Mouse (Mus musculus): Measurements from ENCODE around the gene Kif14.
A peak's percentile ranks its signal among the peaks of the same experiment; 100 is the strongest.

Kif14 gene

DNA sequence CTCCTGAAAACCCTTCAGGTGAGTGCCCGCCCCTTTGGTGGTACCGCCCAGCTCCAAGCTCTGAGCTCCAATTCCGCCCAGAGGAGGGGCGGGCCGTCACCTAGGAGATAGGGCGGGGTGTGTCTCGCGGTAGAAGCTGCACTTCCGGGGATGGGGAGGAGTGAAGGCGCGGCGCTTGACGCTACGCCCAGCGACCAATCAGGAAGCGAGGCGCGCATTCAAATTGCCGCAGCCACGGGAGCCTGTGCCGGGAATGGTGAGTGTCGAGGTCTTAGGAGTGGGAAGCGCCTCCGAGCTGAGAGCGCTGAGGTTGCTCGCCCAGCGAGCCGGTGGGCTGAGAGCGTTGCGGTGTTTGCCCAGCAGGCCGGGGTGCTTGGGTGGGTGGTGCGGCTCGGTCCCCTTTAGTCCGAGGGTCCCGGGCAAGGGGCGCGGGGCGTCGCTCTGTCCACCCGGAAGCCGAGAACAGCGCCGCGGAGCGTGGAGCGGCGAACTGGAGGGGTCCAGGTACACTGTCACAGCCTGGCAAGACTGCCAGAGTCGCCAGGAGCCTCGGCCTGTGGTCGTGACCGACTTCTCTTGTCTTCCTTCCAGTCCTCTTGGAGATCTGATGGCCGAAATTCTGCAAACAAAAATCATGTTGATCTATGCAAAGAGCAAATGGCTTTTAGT is at the start of gene Kif14:
Kif14 (plus strand) TSS at position 201 of the 669 bp plus-strand sequence.
- peak; percentile 81 for DNase-seq

DNA sequence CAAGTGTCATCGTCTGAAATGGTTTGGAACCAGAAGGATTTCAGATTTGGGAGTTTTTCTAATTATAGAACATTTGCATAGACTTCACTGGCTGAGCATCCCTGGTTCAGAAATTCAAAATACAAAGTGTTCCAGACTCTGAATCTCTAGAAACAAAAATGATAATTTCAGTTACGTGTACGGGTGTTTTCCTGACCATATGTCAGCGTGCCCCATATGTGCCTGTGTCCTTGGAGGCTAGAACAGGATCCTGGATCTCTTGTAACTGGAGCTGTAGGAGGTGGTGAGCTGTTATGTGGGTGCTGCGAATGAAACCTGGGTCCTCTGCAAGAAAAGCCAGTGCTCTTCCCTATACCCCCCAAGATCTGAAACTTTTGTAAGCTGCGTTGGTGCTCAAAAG is 47.8 kb upstream of the Kif14 start:
- no peak for DNase-seq

DNA sequence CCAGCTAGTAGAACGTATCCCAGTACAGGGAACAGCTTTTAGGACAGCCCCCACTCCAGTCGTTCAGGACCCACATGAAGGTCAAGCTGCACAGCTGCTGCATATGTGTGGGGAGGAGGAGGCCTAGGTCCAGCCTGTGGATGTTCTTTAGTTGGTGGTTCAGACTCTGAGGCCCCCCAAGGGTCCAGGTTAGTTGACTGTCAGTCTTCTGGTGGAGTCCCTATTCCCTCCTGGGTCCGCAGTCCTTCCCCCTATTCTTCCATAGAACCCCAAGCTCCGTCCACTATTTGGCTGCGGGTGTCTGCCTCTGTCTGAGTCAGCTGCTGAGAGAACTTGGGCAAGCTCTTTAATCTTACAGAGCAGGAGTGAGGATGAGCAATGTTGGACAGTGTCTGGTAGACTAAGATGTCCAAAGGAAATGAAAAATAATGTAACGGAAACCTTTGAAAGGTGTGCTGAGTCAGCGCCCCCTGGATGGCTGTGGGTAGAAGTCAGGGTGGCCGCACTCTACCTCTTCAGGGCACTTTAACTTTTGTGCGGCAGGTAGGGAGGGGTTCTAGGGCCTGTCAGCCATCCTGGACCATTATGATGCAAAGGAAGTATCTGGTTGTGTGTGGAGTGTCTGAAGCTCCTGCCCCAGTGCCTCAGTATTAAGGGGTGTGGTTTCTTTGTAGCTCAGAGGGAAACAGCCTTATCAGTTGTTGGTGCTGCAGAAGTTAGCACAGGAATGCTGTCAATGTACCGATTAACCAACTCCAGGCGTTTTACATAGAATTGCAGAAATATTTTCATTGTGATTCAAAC is 38.8 kb upstream of the Kif14 start:
- DNase-seq: no peak

DNA sequence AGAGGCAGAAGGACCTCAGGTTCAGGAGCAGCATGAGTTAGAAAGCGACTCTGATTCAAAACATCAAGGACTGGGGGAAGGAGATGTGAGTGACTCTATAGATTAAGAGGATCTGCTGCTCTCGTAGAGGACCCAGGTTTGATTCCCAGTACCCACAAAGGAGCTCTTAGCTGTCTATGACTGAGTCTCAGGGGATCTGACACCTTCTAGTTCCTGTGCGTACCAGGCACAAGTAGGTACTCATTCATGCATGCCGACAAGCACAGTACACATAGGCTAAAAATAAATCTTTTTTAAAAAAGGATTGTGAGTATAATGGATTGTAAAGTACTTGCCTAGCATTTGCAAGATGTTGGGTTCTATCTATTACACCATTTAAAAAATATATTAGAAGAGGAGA is 37.2 kb upstream of the Kif14 start:
- DNase-seq: no peak

DNA sequence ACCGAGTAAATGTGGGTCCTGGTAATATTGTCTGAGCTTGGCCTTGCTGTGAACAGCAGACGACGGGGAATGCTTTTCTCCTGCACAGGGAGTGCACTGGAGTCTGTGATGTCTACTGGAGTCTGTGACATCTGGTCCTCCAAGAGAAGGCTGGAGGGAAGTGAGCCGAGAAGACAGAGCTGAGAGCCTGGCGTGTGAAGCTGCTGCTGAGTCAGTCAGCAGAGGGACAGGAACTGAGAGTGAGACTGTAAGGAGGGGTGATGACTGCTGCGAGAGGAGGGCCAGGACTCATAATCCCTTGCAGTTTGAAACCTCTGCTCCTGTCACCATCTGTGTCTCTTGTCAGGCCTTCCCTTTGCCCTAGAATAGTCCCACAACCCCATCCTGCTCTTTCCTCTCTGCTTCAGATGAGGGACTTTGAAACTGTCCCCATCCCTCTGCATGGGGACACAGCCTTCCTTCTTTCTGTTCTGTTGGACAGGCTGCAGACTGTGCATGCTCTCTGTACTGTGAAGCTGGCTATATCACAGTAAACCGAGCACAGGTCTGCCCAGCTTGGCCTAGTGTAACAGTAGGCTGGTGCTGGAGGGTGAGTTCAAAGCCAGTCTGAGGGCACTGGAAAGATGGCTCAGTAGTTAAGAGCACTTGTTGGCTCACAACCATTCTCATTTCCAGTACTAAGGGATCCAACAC is 35.9 kb upstream of the Kif14 start:
- no peak for DNase-seq

DNA sequence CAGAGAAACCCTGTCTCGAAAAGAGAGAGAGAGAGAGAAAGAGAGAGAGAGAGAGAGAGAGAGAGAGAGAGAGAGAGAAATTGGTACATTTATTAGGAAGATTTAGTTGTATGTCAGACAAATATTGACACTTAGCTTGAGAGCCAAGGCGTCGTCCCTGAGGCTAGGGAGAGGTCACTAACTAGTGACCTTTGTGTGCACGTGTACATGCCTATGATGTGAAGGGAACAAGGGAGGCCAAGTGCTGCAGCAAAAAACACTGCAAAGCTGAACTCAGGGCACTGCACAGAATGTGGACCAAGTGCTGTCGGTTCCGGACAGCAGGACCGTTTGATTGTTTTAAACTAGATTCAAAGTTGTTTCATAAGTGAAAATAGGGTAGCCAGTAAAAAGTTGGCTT is 25.4 kb upstream of the Kif14 start:
- no peak for DNase-seq

DNA sequence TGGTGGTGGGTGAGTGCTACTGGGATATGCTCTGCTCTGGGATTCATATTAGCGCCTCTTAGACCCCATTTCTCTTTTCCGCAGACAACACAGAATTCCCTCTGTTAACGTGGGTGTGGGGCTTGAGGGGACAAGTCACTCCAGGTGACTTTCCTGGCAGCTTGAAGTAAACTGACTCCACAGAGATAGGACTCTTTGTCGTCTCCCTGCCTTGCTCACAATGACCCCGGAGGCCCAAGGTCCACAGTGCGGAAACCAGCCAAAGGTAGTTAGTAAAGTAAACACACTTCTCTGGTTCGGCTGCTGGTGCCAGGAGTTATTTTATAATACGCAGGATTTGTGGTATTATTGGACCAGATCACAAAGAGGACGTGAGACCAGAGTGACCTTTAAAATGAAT is 23.3 kb upstream of the Kif14 start:
- DNase-seq: no peak

DNA sequence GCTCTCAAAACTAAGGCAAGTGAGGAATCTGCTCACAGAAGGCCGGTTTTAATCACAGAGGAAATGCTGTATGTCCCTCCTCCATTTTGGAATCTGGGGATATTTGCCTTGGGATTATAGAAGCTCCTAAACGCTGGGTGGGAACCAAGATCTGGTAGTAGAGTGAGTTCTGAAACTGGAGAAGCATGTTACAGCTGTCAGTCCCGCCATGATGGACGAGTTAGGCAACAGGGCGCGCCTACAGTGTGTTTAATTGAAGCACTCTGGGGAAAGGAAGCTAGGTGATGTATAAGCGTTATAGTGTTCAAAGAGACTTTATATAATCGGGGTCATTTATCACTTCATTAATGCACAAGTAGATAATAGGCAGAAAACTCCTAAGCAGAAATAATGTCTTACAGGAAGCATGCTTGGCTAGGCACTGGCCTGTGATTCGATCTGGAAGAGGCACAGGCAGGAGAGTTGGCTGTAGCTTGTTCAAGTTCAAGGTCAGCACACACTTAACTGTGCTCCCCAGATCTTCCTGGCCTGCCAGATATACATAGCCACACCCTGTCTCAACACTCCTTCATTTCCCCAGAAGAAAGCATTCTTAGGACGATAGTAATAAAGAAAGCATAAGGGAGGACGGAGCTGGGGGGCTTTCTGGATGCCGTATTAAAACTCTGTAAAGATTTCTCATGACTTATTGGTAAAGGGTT is 21.4 kb upstream of the Kif14 start:
- DNase-seq: no peak

DNA sequence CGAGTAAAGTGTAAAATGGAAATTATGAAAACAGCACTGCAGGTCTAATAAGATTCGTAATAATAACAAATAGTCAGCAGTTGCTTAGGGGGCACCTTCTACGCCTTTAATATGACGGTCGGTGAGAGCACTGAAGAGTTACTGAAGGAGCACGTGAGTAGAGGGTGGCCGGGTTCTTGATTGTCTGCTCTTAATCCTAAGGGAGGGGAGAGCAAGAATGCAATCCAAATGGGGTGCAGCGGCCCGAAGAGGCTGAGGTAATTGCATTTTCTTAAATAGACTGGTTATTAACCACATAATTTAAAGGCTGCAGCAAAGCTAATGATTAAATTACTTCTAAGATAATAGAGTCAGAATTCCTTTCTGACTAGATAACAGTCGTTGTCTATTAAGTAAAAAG is 19.2 kb upstream of the Kif14 start:
- DNase-seq: no peak

DNA sequence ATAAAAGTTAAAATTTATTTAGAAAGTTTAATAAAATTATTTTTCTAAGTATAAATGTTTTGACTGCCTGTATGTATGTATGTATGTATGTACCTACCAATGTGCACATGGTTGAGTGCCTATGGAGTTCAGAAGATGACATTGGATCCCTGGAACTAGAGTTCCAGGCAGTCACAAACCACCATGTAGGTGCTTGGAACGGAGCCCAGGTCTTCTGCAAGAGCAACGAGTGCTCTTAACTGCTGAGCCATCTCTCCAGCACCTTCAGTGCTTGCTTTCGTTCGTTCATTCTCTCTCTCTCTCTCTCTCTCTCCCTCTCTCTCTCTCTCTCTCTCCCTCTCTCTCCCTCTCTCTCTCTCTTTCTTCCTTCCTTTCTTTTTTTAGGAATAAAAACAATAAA is 18.8 kb upstream of the Kif14 start:
- DNase-seq: no peak

DNA sequence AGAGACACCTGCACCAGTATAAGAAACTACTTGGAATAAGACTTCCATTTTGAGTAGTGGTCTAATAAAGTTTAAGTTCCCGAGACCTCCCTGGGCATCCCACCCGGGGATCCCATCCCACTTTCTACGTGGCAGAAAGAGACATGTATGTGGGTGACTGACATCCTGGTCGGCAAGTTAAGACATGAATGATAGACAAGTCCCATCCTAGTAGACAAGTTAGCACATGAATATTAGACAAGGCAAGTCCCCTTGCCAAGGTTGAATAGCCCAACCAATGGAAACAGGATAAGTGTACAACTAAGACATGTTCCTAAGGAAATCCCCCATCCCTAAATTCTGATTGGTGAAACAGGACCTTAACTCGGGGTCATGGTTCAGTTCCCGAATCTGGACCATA is 16.6 kb upstream of the Kif14 start:
- no peak for DNase-seq

DNA sequence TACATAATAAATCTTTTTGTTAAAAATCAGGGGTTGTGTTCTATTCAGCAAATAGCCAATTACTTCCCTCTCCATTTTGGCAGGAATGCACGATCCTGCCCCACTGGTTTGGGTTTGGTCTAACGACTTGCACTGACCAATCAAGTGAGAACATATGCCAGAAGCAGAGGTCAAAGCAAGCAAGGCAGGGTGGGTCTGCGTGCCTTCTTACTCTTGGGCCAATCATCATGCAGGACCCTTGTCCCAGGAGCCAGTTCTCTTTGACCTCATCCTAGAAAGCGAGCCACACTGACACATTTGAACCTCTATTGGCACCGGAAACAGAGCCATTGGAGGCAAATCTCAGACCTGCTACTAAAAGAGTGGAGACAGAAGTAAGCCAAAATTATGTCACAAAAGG is 15.9 kb upstream of the Kif14 start:
- DNase-seq: no peak

DNA sequence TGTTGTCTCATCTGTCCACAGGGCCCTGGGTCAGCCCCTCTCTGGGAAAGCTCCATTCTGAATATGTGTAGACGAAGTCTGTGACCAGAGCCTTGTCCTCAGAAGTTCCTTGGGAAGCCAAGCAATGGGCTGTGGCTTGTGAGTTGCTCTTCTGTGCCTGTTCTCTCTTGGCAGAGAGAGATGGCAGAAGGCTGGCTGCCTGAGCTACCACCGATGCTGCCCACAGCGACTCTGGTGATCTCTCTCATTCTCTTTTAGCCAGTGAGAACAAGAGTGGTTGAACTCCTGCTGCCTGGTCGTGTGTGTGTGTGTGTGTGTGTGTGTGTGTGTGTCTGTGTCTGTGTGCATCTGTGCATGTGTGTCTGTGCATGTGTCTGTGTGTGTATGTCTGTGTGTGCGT is 13.7 kb upstream of the Kif14 start:
- DNase-seq: no peak

DNA sequence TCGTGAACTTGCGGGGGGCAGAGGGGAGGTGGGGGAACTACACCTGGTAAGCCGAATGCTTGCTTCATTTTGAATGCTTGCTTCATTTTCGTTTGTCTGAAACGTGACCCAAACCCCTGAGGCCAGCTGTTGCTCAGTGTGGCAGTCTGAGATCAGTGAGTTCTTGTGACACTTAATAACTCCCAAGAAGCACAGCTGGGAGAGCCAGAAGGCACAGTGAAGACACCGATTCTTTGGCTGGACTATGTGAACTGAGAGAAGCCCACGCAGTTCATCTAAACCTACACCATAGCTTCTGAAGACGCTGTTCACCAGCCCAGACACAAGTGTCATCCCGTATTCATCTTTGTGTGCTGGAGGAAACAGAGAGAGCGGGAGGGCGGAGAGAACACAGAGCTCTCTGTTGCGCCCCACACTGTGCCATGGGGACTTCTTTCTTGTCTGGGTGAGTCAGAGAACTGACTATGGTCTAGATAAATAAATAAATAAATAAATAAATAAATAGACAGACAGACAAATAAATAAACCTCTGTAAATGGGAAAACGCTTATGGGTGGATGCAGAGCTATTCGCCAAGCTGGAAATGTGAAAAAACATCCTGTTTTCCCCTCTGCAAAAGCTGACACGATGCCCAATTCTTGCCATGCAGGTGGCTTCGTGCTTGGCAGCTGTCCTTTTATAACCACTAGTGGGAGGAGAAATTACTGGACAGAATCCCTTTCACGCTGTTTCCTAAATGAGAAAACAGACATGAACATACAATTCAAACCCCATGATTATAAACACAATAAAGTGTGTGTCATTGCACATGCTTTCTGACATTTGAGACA is 10.2 kb upstream of the Kif14 start:
- DNase-seq: peak; percentile 36

DNA sequence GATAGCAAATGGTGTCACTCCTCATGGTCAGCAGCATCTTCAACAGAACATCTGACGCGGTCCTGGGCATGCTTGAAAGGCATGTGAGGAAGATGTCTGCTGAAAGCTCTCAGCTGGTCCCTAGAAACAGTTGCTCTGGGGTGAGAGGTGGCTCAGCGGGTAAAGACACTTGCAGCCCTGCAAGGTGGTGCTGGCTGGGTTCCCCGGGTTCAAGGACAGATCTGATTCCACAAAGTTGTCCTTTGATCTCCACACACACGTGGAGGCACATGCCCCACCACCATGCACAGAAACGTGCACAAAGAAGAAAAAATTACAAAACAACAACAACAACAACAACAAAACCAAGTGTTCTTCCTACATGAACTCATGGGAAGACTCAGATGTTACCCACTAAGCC is 9.4 kb upstream of the Kif14 start:
- DNase-seq: no peak

DNA sequence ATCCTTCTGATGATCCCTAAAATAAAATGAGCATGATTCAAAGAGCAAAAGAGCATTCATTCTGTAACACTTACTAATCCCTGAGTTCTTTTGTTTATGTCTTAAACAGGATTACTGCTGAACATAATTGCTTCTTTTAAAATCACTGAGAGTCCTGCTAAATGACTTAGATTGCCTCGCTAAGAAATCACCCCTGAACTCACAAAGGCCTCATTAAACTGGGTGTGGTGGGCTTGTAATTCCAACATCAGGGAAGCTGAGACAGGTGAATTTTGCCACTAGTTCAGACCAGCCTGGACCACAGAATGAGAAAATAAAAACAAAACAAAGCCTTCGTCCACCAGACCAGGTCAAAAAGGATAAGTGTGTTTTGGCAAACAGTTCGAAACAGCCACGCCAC is 8.7 kb upstream of the Kif14 start:
- no peak for DNase-seq

DNA sequence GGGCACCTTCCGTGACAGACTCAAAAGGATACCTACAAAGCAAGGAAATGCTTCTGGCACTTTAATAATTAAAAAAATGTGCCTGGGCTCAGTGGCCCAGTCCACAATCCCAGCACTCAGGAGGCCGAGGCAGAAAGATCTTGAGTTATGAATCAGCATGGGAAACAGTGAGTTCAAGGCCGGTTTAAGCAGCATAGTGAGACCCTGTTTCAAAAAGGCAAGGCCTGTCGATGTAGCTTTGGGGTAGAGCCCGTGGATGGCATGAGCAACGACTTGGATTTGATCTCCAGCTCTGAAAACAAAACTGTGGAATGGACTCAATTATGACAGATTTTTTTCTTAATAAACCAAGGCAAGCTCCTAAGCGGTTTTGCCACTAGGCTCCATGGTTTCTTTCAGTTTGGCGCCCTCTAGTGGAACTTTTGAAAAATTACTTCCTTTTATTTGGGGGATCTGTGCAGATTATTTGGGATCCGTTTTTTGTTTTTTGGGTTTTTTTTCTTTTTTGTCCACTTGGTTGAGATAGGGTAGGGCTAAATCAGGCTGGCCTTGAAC is 7.4 kb upstream of the Kif14 start:
- DNase-seq: peak; percentile 48

DNA sequence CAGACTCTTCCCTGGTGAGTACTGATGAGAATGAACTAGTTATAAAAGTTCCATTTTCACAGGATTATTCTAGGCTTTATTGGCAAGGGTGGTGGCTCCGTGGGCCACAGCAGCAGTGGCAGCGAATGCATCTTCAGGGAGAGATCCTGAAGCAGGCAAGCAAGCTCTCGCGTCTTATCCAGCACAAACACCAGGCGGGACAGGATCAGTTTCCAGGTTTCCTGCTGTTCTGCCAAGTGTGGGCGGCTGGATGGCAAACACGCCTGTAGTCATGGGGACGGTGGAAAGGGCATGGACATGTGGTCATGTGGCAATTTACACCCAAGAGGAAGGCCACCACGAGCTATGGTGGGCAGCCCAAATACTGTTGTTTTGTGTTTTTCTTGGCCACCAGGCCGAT is 3.7 kb upstream of the Kif14 start:
- DNase-seq: no peak

DNA sequence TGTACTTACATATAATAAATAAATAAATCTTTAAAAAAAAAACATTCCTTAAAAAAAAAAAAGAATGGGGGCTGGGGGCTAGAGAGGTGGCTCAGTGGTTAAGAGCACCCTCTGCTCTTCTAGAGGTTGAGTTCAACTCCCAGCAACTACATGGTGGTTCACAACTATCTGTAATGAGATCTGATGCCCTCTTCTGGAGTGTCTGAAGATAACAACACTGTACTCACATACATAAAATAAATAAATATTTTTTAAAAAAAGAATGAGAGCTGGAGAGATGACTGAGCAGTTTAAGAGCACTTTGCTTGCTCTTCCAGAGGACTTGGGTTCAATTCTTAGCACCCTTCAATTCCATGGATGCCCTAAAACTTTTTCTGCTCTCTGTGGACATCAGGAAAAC is 975 bp upstream of the Kif14 start:
- no peak for DNase-seq

DNA sequence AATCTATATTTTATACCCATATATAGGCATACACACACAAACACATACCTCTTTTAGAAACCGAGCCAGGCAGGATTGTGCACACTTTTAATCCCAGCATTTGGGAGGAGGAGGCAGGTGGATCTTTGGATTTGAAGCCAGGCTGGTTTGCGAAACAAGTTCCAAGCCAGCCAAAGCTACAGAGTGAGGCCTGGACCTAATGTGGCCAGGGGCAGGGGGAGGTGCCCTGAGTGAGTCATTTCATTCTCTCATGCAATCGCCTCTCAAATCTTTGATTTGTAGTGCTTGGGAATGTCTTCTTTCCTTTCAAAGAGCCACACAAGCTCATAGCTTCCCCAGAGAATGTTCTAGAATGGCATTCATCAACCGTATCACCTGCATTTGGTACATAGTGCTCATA is 3.3 kb downstream of the Kif14 start:
- DNase-seq: no peak

DNA sequence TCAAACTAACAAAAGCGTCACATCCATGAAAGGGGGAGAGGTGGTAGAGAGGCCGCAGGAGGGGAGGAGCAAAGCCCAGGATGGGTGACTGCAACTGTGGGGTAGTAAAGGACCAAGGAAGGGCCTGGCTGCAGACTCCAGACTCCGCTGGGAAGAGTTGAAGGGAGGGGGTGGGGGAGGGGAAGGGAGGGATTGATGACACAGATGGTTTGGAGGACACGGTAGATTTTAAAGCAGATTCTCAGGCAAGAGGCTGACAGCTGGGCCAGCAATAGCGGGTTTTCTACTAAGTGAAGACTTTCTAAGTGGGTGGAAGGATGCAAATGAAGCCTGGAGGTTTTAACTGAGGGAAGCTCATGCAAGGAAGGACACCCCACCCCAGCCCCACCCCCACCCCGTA is 4.3 kb downstream of the Kif14 start:
- DNase-seq: no peak

DNA sequence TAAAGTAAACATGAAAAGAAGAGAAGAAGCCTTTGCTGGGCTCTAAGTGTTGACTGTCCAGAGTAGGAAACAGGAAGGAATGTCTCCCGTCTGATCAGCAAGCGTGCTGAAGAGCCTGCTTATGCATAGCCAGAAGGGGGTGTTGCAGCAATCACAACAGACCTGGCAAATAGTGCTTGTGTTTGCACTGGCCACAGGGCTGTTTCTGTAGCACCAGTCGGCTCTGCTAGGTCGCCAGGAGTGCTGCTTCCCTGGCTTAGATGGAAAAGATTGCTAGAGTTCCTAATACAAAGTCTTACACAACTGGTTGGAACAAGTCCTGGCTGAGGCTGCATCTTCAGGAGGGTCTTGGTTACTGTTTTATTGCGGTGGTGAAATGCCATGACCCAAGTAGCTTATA is 25.5 kb downstream of the Kif14 start:
- DNase-seq: no peak
